Comparison of ENCODE assay signal across 8 mouse cellular contexts in the genomic region with DNA sequence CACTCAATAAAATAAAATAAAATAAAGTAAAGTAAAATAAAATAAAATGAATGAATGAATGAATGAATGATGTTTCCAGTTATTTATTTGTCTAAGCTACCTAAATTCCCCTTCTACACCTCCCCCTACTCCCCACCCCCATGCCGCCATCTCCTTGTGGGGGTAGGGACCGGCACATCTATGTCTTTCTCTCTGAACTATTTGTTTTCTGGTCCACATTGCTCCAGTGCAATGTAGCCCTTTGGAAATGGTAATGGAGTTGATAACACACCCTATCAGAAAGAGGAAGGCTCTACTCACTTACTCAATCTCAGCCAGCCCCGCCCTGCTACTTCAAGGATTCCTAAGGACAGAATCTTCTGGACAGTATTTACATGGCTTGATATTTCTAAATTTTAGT. TPM values are rescaled to one million over a fixed set of nuclear protein-coding genes. Genes with fewer than 3 reads are reported as not detected.
DNase-seq lines count a peak whose midpoint lies in the region; ATAC-seq and TF ChIP-seq lines count a peak whose summit lies in the region.

No protein-coding gene starts in this region.

- no peaks in the 10 kb centered on the region for H3K9me3 ChIP-seq in liver, postnatal 0 days (ENCODE audit: low read length)
- no peaks in the 10 kb centered on the region for H3K9me3 ChIP-seq in stomach, postnatal 0 days (ENCODE audit: control insufficient read depth, low read length)
- no peaks in the 10 kb centered on the region for H3K9me3 ChIP-seq in kidney, embryonic 16.5 days (ENCODE audit: low read length)

- ATAC-seq in liver, postnatal 0 days, result peak; percentile 79
- no peak; the same call in 1 of the 2 replicates for ATAC-seq in stomach, postnatal 0 days (ENCODE audit: low FRiP score, low TSS enrichment)
- no peak; the same call in 1 of the 2 replicates for ATAC-seq in kidney, embryonic 16.5 days (ENCODE audit: low FRiP score, low TSS enrichment)

- 48% methylated on average over 3 of the region's 3 CpGs for WGBS in liver, postnatal 0 days (ENCODE audit: insufficient replicate concordance)
- WGBS in stomach, postnatal 0 days, result 50% methylated on average over 3 of the region's 3 CpGs
- 54% methylated on average over 3 of the region's 3 CpGs for WGBS in kidney, embryonic 16.5 days

- no peak for TF ChIP-seq EP300 in liver, postnatal 0 days (IDR thresholded peaks at IDR 0.05; ENCODE audit: low read depth)
- TF ChIP-seq EP300 in stomach, postnatal 0 days (optimal IDR thresholded peaks at IDR 0.05), result no peak

- no peak for TF ChIP-seq CTCF in liver, postnatal 0 days (IDR thresholded peaks at IDR 0.05; ENCODE audit: low read depth)
- TF ChIP-seq CTCF in stomach, postnatal 0 days (IDR thresholded peaks at IDR 0.05; ENCODE audit: low read depth), result no peak

- peak; percentile 3 to 11 for DNase-seq in left cerebral cortex, postnatal 25 days (ENCODE audit: low spot score in 2 of 2)
- DNase-seq in left cerebral cortex, adult 8-10 months (ENCODE audit: low spot score in 2 of 2), result no peak
- DNase-seq in MN1 (ENCODE audit: low spot score), result peak; percentile 46
- DNase-seq in c-Kit-positive CD71-positive TER-119-positive erythroid progenitor cells, embryonic 14.5 days (ENCODE audit: low spot score), result peak; percentile 49
- peak; percentile 2 to 8 for DNase-seq in heart, postnatal 10 days
- peak; percentile 70 for DNase-seq in liver, postnatal 0 days
- DNase-seq in stomach, postnatal 0 days (ENCODE audit: low spot score), result peak; percentile 68

- no peak overlapping the region for H3K9ac ChIP-seq in liver, postnatal 0 days (replicated peaks)
- no peak overlapping the region for H3K9ac ChIP-seq in stomach, postnatal 0 days (ENCODE audit: low read length)
- no peak overlapping the region for H3K9ac ChIP-seq in kidney, embryonic 16.5 days (replicated peaks; ENCODE audit: low read length)

- no peak overlapping the region for H3K4me3 ChIP-seq in liver, postnatal 0 days (ENCODE audit: low read depth, low read length)
- no peak overlapping the region for H3K4me3 ChIP-seq in stomach, postnatal 0 days (ENCODE audit: low read depth, low read length)
- H3K4me3 ChIP-seq in kidney, embryonic 16.5 days (ENCODE audit: low read length), result no peak overlapping the region

- no peaks in the 10 kb centered on the region for H3K36me3 ChIP-seq in liver, postnatal 0 days (replicated peaks; ENCODE audit: insufficient read depth, low read length)
- H3K36me3 ChIP-seq in stomach, postnatal 0 days (ENCODE audit: control insufficient read depth, insufficient read depth, low read length), result no peaks in the 10 kb centered on the region
- H3K36me3 ChIP-seq in kidney, embryonic 16.5 days (ENCODE audit: insufficient read depth, low read length), result no peaks in the 10 kb centered on the region

- no peaks in the 10 kb centered on the region for H3K27me3 ChIP-seq in liver, postnatal 0 days (ENCODE audit: insufficient read depth, low read length)
- no peaks in the 10 kb centered on the region for H3K27me3 ChIP-seq in stomach, postnatal 0 days (ENCODE audit: control insufficient read depth, insufficient read depth, low read length)
- H3K27me3 ChIP-seq in kidney, embryonic 16.5 days (ENCODE audit: insufficient read depth, low read length), result no peaks in the 10 kb centered on the region

- no peak overlapping the region for H3K27ac ChIP-seq in liver, postnatal 0 days (ENCODE audit: low read depth)
- no peak overlapping the region for H3K27ac ChIP-seq in stomach, postnatal 0 days (replicated peaks)
- no peak overlapping the region for H3K27ac ChIP-seq in kidney, embryonic 16.5 days (ENCODE audit: low read length)

- no peak overlapping the region for H3K4me2 ChIP-seq in liver, postnatal 0 days (ENCODE audit: low read depth, low read length)
- H3K4me2 ChIP-seq in stomach, postnatal 0 days (replicated peaks; ENCODE audit: low read depth), result no peak overlapping the region
- H3K4me2 ChIP-seq in kidney, embryonic 16.5 days (replicated peaks; ENCODE audit: low read depth, low read length), result no peak overlapping the region

- H3K4me1 ChIP-seq in liver, postnatal 0 days (ENCODE audit: insufficient read depth), result no peaks in the 10 kb centered on the region
- no peaks in the 10 kb centered on the region for H3K4me1 ChIP-seq in stomach, postnatal 0 days (replicated peaks; ENCODE audit: control insufficient read depth, insufficient read depth)
- H3K4me1 ChIP-seq in kidney, embryonic 16.5 days (ENCODE audit: insufficient read depth, low read length), result no peaks in the 10 kb centered on the region

- intact Hi-C loops in left cerebral cortex, postnatal 25 days (cut with DNase I), result no loop called here
- intact Hi-C loops in heart, postnatal 10 days (cut with DNase I), result no loop called here

RNA-seq across cellular contexts. Expression of gene Polr3k, which starts 54.4 kb away (rescaled TPM):
- total RNA-seq in left cerebral cortex, postnatal 25 days (2021), result 10 to 100 TPM; 30.2 to 33.4 TPM
- total RNA-seq in left cerebral cortex, adult 8-10 months (2022), result 10 to 100 TPM; 26.0 to 31.5 (median 29.8) TPM
- 10 to 100 TPM; 11.4 to 12.8 TPM for total RNA-seq in heart, postnatal 10 days (2021)
- polyA plus RNA-seq in liver, postnatal 0 days (2015; fragmentation: Nextera tagmentation; extraction: Ambion mirVana), result 15.5 and 15.6 TPM in 2 replicates
- polyA plus RNA-seq in stomach, postnatal 0 days (2015; fragmentation: Nextera tagmentation; extraction: Ambion mirVana), result 50.9 and 52.5 TPM in 2 replicates
- 70.4 and 71.5 TPM in 2 replicates for polyA plus RNA-seq in kidney, embryonic 16.5 days (2015; fragmentation: Nextera tagmentation; extraction: Ambion mirVana)

Comparison
In these comparisons a context has a peak if more than half of its experiments do, and no peak if none do; other contexts are left out.
1. DNase-seq: peak in left cerebral cortex, postnatal 25 days (2 of 2), MN1 (single experiment), c-Kit-positive CD71-positive TER-119-positive erythroid progenitor cells, embryonic 14.5 days (single experiment), heart, postnatal 10 days (2 of 2), liver, postnatal 0 days (single experiment) and stomach, postnatal 0 days (single experiment); none in left cerebral cortex, adult 8-10 months (0 of 2).